Mouse (Mus musculus) E14TG2a.4 (cell line): ENCODE measurements around the gene Arid5a.

Experiments used
- CTCF ChIP-seq: conservative IDR thresholded peaks from 2 replicates; pipeline ENCODE4 v1.5.1; 2014; ENCODE audit warnings: low read length
- POU5F1 ChIP-seq: IDR thresholded peaks from 2 replicates; pipeline ENCODE4 v1.6.1; 2014; ENCODE audit warnings: low read length, borderline replicate concordance

GRCm38 (mm10) chr1:36326815-36327214 lies 19.3 kb downstream of the Arid5a start:
- TF ChIP-seq CTCF (no peak), POU5F1 (no peak)
